Mouse (Mus musculus): Measurements from ENCODE around the gene Nrtn.
A peak's percentile ranks its signal among the peaks of the same experiment; 100 is the strongest.

Gene Nrtn

DNA sequence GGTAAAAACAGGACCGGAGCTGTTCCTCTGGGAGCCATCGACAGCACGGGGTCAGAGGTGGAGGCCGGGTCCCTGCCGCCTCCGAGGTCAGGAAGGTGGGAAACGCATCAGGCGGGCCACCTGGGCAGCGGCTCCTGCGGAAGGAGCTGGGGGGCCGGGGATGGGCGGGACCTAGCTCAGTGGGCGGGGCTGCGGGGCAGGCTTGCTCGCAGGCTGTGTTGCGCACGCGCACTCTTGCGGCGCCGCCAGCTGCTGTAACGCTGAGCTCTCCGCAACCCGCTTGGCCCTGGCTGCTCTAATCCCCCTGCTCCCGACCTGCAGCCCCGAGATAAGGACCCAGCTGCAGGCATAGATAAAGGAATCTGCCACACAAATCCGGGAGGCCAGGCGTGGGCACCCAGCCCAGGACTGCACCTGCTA is 4.7 kb upstream of the Nrtn start:
- peak; percentile 87 for DNase-seq

DNA sequence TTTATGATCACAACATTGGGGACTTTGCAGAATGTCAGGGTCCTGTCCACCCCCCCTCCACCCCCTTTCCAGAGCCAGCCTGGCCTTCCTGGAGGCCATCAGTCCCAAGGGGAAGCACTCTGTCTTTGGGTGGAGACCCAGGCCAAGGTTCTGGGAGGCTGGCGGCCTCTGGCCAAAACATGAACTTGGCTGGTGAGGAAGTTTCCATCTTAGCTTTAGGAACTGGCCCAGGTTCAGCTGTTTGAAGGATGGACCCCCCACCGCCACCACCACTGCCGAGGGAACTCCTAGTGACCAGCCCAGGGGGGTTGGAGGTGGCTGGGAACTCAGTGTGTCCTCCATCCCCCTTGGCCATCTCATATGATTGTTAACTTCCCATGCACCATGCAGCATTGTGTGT is 3.7 kb upstream of the Nrtn start:
- no peak for DNase-seq

DNA sequence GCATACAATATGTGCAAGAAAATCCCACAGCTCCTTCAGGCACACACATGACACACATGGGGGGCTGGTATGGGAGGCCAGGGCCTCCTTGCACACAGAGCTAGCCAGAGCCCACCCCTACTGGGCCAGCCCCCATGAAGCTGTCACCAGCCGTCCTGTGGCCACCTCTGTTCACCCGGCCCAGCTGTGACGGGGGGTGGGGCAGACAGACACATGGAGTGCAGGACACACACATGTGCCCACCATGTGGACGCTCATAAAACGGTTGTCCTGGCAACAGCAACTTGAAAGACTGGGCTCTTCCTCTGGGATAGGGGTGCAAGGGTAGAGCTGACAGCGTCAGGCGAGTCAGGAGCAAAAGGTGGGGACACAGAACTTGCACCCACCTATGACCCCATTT is 1.9 kb upstream of the Nrtn start:
- no peak for DNase-seq

DNA sequence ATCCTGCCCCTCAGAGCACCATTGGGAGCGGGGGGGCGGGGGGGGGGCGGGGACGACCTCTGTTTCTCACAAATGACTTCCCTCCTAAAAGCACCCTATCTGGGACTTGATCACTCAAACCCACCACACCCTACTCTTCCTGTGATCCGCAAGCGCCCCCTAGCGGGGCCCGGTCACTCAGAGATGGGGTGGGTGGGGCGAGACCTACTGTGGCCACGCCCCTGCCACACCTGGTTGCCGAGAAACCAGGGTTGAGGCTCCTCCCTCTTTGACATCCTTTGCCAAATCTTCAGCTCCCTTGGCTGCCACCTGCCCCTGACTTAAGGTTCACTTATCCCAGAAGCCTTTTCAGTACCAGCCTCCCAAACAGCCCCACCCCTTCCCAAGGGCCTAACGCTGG is 802 bp upstream of the Nrtn start:
- peak; percentile 85 for DNase-seq

DNA sequence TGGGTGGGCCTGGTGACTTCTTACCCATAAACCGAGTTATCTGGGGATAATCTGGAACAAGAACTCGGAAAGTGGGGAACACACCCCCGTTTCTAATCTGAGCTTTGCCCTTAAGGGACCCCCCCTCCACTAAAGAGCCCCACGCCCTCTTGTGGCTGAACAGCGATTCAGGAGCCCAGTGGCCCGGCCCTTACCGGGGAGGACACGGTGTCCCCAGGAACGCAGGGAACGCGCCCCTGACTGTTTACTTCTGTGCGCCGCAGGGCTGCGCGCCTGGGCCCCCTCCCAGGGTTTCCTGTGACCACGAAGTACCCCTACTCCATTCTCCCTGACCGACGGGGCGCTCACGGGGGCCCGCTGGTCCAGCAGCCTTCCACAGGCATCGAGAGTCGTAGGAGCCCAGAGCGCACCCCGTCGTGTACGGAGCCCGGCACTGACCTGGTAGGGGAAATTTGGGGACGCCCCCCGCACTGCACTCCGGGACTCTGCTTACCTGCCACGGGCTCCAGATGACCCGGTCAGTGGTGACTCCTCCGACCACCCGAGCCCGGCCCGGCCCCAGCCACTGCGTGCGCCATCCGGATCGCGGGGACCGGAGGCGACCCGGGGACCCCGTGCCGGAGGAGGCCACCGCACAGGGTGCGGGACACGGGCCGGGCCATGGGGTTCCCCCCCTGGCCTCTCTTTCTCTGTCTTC is 479 bp downstream of the Nrtn start:
- DNase-seq, result peak; percentile 30

DNA sequence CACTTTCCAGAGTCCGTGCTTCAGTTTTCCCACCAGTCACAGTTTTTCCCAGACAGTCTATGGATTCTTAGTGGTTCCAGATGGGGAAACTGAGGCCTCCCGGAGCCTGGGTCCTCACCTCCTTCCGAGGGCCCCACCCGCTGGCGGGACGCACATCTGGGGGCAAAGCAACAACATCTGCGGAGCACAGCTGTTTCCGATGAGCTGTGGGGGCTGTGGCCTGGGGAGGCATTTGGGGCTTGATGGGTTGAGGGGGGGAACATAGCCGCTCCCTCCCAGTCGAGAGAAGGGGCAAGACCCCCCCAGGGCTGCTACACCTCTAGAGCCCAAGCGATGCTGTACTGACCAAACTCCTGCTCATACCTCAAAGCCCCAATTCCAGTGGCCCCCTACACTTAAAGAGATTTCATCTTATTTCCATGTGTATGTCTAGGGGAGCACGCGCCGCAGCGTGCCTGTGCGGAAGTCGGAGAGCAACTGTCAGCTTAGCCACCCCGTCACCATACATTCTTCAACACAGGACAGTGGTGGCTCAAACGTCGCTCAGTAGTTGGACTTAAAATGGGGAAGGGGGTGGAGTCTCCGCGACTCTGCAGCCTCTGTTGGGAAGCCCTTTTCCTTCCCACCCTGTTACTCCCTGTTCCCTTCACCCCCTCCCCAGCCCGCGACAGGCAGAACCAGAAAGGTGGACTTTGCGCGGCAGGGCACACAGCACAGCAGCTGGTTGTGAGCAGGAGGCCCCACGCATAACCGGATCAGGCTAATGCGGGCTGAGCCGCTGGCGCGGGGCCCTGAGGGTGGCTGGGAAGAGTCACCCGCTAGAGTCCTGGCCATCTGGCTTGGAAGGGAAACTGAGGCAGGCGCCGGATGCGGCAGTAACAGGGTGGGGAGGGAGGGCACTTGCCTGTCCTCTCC is 2.8 kb downstream of the Nrtn start:
- DNase-seq, result no peak

DNA sequence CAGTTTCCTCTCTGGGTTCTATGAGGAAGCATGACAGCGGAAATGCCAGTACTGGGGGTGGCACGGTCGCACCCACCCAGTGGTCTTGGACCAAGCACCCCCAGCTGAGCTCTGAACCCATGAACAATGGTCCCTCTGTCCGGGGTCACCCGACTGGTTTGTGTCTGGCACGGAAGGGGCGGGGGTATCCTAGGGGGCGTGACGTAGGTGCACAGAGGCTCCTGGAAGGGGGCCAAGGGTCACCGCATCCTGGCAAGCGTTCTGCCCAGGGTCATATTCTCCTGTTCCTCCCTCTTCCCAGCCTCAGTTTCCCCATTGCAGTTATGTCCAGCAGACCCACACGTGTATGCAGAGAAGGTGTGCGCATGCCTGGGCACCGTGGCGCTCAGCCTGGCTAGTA is 3.9 kb downstream of the Nrtn start:
- no peak for DNase-seq

DNA sequence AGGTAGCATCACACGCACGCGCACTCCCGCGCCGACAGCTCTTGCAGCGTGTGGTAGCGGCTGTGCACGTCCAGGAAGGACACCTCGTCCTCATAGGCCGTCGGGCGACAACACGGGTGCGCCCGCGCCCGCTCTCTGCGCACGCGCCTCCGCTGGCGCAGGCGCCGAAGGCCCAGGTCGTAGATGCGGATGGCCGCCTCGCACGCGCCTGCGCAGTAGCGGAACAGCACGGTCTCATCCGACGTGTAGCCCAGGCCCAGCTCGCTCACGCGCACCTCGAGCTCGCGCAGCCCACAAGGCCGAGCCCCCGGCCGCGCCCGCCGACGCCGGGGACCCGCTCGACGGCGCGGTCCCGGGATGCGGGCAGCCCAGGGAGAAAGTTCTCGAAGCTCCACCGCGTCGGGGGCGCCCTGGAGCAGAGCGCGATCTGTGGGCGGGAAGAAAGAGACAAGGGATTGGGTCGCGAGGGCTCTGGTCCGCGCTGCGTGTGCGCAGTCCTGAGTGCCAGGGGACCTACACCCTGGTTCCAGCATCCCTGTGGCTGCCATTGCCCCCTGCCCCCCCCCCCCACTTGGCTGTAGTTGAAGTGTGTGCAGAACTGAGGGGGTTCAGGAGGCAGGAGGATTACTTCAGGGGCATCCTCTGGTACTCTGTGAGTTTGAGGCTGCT is 5.8 kb downstream of the Nrtn start:
- peak; percentile 16 for DNase-seq

DNA sequence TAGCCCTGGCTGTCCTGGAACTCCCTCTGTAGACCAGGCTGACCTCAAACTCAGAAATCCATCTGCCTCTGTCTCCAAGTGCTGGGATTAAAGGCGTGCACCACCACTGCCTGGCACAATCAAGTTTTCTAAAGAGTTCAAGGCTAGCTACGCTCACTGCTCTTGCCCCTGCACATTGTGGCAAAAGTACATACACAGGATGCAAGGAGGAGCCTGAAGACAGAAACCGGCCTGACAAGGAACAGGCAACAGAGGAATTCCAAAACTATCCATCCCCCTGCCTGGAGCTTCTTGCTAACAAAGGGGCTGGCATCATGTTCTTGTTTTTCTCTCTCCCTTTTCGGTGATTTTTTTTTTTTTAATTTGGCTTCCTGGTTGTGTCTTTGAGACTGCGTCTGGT is 13.2 kb downstream of the Nrtn start:
- DNase-seq, result no peak

DNA sequence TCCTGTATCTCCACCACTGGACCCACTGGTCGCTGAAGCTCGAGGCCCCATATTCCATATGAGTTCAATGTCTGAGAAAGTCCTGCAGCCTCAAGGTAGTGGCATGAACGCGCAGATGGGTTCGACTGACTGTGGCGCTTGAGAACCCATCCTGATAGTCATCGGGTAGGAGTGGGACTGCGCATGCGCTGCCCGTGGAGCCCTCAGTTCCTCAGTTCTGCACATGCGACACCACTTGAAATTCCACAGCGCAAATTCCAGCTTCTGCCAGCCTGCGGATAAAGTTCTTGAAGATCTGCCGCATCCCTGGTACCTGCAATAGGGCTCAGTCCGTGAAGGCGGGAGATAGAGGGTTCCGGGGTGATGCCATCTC is 16.6 kb downstream of the Nrtn start:
- DNase-seq, result no peak

DNA sequence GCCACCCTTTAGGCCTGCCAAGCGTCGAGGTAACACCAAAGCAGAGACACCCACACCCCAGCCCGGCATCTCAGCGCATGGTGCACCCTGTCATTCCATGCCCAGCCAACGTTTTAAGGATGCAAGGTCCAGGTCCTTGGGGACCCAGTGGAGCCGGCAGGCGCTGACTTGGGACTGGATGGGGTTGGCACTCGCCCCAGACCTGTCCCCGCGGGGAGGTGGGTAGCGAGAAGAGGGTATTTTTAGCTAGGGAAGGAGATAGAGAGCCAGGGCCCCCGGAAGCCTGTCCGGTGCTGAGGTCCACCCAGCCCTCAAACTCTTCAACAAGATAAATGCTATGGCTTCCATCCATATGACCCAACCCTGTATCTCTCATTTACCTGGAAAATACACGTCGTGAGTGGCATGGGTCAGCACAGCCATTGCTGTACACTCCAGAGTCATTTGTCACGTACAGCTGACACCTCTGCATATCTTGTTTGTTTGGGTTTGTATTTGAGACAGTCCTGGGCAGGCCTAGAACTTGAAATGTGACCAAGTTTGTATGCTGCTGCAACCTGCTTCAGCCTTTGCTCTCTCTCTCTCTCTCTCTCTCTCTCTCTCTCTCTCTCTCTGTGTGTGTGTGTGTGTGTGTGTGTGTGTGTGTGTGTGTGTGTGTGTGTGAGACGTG is 17.1 kb downstream of the Nrtn start:
- no peak for DNase-seq

DNA sequence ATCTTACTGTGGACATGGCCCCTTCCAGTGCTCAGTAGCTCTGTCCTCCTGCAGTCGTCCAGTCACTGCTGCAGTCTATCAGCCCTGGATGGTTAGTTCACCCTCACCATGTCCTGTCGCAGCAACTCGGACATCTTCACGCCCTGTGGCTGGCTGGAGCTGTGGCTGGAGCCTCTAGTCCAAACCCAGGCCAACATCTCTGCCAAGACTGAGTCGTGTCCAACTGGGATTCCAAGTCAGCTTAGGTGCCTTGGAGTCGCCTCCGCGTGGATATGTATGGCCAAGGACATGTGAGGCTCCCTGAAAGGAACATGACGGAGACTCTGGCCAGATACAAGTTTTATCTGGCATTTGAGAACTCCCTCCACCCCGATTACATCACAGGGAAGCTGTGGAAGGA is 19.1 kb downstream of the Nrtn start:
- DNase-seq, result no peak

DNA sequence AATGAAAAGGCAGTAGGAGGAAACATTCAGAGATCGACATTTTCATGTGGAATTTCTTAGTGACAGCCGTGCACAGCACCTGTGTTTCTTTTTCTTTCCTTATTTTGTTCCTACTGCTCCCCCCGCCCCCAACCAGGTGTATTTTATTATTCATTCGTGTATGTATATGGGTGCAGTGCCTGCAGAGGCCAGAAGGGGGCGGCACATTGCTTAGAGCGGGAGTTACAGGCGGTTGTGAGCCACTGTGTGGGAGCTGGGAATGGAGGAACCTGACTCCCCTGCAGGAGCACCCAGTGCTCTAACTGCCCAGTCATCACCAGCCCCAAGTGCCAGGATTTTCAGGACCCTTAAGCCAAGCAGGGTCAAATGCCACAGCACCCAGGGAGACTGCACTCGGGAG is 20.8 kb downstream of the Nrtn start:
- no peak for DNase-seq

DNA sequence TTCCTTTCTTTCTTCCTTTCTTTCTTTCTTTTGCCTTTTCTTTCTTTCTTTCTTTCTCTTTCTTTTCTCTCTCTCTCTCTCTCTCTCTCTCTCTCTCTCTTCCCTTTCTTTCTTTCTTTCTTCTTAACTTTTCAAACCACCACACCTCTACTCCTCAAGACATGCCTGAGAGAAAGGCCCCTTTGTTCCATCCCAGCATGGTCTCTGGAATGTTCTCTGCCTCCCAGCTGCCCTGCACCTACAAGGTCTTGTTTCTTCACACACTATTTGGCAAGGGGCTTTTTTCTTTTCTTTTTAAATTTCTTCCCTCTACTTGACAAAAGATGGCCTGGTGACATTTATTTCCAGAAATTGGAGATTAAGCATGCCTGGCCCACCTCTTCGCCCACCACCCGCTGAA is 27.7 kb downstream of the Nrtn start:
- no peak for DNase-seq

DNA sequence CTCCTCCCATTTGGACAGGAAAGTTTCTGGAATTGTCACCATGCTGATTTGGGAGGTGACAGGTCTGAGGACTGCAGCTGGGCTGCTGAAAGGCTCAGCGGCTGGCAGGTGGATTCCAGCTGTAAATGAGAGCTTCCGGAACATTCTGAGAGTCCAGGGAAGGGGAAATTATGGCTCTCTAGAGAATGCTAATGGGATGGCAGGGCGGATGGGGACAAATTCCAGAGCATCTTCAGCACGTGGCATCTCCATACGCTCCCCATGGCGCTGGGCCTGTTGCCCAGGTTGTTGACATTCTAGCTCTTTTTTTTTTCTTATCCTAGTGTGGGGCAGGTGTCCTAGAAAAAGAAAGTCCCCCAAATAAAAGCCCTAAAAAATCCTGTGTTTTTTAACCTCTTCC is 28.2 kb downstream of the Nrtn start:
- DNase-seq, result no peak

DNA sequence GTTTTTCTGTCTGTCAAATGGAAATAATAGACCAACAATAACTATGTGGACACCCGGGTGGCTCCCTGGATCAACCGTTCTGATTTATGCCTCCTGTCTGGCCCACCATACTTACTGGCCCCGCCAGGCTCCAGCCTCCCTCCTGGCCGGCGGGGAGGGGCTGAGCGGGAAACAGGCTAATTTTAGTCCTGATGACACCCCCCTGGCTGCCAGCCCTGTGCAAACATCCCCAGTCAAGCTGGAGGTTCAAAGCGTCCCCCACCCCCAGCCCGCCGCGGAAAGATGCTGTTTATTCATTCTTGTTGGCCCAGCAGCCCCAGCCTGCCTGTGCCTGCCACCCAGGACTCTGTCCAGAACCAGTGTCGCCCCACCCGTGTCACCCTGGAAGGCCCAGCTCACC is 29.2 kb downstream of the Nrtn start:
- peak; percentile 36 for DNase-seq

DNA sequence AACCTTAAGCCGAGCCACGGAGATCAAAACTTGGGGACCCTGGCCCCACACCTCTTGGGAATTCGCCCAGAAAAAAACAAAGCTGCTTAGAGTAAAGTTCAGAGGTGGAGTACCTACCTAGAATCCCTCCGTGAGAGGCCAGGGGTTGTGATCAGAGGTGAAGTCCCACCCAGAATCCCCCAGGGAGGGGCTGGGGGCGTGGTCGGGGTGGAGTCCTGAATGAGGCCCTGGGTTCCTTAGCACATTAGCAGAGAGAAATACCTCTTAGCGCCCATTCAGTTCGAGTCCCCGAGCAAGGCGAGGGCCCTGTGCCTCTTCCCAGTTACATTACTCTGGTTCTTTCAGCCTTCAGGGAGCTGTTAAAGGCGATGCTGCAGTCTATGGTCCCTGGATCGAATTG is 29.7 kb downstream of the Nrtn start:
- no peak for DNase-seq

DNA sequence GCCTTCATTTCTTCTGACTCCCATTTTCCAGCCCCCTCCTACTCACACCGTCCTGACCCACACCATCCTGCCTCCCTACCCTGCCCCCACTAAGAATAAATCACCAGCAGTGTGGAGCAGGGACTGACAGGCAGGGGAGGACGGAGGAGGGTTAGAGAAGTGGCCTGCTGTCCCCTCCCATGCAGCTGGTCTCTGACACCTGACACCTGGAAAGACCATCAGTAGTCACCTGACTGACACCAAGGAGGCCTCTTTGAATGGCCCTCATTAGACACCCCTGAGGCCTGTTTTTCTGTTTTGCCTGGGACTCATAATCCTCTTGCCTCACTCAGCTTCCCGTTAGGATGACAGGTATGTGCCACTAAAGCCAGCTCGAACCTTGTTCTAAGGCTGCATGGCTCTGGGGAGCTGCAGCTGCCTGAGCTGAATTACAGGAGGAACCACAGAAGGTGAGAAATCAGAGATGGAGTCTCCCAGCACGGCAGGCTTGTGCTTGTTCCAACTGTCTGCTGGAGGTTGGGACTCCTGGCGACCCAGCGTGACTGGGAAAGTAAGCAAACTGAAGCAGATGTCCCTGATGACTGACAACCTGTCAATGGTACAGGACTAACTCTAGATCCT is 30.2 kb downstream of the Nrtn start:
- DNase-seq, result no peak

DNA sequence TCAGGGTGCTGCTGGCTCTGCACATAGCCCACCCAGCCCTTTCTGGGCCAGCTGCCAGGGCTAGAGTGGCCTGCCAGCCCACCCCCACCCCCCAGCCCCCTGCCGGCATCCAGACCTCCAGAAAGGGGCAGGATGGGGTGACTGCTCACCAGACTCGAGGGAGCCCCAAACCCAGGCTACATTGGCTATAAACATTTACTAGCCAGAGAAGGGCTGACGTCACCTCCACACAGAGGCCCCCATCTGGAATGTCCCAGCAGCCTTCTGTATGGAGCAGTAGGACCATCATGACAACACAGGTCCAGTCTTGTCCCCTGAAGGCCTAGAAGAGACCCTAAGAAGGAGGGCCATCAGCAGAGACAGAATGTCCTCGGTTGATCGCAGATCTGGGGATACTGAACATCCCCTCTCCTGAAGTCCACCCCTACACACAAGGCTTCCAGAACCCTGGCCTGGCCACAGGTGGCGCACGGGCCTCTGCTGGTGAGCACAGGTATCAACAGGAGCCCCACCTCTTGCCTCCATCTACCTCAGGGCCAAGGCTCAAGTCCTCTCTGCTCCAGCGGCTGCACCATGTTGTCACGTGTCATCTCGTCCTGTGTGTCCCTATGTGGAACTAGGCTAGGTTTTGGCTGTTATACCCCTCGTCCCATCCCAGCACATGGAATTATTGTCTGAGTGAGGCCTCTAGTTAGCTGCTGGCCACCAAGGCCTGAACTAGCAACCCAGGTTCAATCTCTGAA is 33.7 kb downstream of the Nrtn start:
- DNase-seq, result no peak

DNA sequence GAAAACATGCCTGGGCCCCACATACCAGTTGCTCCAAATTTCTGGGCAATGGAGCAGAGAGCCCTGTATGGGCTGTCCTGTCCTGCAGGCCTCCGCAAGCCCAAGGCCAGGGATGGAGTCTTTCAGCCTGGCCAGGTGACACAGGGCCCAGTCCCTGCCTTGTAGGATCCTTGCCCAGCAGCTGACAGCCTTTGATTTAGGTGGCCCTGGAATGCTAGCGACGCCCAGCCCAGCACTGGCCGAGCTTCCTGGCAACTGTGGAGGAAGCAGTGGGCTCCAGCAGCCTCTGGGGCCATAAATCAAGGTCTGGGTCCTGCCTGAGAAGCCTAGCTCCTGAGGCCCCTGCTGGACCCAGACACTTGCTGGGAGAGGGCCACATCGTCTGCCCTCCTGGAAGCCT is 34.9 kb downstream of the Nrtn start:
- no peak for DNase-seq

DNA sequence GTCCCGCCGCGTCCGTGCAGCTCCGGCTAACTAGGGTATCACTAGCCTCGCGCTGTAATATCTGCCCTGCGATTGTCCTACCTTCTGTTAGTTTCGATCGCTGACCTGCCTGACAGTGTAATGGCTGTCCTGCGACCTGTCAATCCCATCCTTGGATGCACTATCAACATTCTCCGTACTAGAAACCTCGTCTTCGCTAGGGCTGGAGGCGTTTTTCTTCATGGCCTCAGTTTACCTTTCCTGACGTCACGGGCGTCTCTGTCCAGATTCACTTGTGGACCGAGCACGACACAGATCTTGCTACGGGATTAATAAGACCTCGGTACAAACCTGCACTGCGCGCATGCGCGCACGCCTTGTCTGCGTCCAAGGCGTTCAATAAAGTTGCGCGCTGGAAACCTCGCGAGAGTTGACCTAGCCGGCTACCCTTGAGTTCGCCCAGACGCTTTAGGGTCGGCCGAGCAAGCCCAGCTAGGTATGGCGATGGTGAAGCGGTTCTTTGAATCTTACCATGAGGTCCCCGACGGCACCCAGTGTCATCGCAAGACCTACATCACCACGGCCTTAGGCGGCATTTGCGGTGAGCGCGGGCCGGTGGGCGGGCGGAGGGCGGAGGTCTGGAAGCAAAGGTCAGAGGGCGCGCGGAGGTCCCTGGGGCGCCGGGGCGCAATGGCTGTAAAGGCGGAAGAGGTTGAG is 39.8 kb downstream of the Nrtn start, which contains the start of the genes Ndufa11 and Vmac:
Ndufa11 (plus strand) TSS at position 405 of the 696 bp plus-strand sequence.
Vmac (minus strand) TSS at position 660 of the 696 bp plus-strand sequence.
- DNase-seq, result peak; percentile 98

Measured in lung, postnatal 36 days (tissue).